Mouse (Mus musculus): ENCODE data around the gene Sfxn3.
"Not testable (repeated sequence)": the region's sequence is repeated elsewhere in the genome, so short reads cannot be mapped to it uniquely, and the experiment has no call there.

Sfxn3 gene

DNA sequence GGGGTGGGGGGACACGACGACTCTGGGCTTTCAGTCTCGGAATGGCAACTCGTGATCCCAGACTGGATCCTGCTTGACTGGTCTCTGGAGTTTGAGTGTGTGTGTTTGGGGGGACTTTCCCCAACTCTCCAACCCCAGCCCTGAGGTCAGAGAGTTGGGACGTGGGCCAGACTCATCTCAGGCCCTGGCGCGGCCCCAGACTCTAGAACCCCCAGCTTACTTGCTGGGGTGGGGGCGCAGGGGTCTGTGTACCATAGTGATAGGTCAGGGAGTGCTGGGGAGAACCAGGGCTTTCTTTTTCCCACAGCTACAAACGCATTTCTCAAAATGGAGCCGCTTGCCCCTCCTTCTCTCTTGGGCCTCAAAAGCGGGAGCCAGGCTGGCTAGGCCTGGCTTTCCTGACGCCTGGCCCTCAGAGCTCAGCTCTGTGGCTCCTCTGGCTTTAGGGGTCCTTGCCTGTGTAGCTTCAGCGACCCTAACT, 28.9 kb upstream of the Sfxn3 start:
- peak; percentile 37 for DNase-seq (ENCODE audit: low spot score)

DNA sequence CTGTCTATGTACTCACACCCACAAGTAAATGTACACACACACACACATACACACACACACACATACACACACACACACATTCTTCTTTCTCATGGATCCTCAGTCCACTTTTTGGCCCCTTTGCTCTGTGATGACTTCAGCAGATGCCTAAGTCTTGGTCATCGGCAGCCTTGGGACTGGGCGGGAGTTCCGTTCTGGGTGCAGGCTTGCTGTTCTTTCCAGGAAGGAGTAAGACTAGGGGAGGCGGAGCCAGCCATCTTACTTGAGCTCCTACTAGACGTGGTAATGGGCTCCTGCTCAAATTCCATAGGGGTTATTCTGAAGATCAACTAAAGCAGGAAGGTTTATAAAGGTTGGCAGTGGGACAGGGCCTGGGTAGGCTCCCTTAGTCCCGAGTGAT, 27.0 kb upstream of the Sfxn3 start:
- DNase-seq (ENCODE audit: low spot score), result peak; percentile 36

DNA sequence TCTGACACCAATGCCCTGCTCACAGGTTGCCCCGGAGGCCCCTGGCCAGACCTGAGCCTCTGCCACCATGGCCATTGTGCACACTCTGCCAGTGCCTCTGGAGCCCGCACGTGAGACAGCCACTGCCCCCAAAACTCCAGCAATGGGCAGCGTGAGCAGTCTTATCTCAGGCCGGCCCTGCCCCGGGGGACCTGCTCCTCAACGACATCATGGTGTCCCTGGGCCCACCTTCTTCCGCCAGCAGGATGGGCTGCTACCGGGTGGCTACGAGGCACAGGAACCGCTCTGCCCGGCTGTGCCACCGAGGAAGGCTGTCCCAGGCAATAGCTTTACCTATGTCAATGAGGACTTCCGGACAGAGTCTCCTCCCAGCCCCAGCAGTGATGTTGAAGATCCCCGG, 25.9 kb upstream of the Sfxn3 start:
- DNase-seq (ENCODE audit: low spot score), result no peak

DNA sequence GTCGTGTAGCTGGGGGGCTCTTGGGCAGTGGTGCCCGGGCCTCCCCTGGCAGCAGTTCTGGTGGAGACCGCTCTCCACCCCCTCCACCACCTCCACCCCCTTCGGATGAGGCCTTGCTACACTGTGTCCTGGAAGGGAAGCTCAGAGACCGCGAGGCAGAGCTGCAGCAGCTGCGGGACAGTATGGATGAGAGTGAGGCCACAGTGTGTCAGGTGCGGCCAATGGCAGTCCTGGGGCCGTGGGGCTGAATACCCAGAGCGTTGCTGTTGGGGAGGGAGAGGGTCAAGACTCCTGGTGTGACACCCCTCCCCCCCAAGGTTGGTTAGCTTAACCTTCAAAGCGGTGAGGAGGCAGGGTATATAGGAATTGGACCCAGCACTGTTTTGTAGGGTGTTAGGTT, 23.3 kb upstream of the Sfxn3 start:
- DNase-seq (ENCODE audit: low spot score), result no peak

DNA sequence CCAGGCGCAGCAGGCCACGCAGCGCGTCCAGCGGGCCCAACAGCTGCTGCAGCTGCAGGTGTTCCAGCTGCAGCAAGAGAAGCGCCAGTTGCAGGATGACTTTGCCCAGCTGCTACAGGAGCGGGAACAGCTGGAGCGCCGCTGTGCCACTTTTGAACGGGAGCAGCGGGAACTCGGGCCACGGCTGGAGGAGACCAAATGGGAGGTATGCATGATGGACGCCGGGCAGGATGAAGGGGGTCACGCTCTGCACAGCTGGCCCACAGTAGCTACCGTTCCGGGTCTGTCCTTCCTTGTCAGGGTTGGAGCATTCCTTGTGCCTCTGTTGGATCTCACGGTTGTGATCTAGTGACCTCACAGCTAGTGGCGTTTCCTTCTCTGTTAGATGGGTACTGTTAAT, 22.5 kb upstream of the Sfxn3 start:
- no peak for DNase-seq (ENCODE audit: low spot score)

DNA sequence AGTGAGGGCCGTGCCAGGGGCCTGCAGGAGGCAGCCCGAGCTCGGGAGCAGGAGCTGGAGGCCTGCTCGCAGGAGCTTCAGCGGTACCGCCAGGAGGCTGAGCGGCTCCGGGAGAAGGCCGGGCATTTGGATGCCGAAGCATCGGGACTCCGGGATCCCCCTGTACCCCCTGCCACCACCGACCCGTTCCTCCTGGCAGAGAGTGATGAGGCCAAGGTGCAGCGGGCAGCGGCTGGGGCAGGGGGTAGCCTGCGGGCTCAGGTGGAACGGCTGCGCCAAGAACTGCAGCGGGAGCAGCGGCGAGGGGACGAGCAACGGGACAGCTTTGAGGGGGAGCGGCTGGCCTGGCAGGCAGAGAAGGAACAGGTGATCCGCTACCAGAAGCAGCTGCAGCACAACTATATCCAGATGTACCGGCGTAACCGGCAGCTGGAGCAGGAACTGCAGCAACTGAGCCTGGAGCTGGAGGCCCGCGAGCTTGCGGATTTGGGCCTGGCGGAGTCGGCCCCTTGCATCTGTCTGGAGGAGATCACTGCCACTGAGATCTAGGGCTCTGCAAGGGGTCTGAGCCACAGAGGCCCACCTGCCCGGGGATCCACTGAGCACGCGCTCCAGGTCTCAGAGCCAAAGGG, 21.2 kb upstream of the Sfxn3 start:
- no peak for DNase-seq (ENCODE audit: low spot score)

DNA sequence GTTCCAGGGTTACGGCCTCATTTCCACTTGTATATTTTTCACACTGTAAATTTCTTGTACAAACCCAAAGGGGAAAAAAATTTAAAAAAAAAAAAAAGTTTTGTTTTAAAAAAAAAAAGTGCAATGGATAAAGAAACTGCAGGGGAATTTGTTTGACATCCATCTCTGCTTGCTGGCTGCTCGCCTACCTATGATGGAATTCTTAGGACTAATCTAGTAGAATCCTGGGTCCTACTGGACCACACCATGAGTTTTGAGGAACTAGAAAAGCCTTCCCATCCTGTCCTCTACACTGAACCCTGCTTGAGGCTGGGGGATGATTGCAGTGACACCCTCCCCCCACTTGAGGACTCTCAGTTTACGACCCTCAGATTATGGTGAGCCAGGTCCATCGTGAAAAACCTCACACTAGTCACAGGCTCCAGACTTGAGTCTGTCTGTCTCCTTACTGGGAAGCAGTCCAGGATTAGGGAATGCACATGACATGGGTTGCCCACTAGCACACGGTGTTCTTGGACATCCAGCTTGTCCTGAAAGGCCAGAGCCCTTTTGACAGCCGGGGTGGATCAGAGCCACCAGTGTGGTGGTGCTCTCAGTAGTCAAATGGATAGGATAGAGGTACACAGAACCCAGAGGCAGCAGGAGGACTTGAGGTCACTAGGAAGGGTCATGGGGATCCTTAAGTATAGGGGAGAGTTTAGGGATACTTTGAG, 20.2 kb upstream of the Sfxn3 start:
- no peak for DNase-seq (ENCODE audit: low spot score)

DNA sequence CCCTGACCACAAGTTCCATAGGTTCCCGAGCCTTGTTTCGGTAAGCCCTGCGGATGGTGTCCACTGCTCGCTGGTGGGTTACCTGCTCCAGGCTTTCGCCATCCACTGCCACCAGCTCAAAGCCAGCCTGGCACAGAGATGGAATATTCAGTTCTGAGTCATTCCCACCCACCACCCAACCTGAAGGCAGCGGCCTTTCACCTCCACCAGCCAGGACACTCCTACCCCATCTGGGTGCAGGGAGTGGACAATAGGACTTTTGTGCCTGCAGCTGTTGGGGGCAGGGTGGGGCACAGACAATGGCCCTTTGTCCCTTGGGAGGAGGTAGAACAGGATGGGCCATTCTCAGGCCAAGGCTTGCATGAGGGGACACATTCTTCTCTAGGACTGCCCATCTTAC, 19.5 kb upstream of the Sfxn3 start:
- DNase-seq (ENCODE audit: low spot score), result no peak

DNA sequence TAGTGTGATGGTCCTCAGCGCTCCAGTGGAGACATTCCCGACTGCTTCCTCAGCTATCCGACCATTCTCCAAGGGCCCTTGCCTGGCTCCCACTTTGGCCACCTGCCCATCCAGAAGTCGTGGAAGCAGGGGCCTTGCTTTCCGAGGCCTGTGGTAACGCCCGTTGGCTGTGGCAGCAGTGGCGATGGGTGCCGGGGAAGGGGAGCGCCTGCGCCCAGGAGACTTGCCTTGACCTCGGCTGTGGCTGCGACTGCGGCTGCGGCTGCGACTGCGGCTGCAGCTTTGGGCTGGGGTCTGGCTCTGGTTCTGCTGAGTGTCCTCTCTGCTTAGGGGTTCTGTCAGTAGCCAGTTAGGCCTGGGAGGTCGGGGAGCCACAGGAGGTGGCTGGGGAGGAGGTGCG, 18.6 kb upstream of the Sfxn3 start:
- DNase-seq (ENCODE audit: low spot score), result no peak

DNA sequence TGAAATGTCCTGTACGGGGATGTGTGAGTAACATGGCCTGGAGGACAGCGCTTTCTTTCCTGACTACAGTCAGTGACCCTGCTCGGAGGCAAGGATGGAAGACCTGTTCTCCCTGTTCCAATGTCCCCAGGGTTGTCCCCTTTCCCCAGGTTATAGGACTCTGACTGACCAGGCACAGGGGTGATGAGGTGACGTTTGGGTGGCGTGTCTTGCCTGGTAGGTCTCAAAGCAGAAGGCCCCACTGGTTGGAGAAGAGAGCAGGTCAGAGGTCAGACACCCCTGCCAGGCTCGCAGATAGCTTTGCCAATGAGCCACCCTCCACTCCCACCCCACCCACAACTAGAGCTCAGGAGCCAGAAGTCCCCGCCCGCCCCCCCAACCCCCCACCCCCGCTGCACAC, 17.7 kb upstream of the Sfxn3 start:
- DNase-seq (ENCODE audit: low spot score), result no peak

DNA sequence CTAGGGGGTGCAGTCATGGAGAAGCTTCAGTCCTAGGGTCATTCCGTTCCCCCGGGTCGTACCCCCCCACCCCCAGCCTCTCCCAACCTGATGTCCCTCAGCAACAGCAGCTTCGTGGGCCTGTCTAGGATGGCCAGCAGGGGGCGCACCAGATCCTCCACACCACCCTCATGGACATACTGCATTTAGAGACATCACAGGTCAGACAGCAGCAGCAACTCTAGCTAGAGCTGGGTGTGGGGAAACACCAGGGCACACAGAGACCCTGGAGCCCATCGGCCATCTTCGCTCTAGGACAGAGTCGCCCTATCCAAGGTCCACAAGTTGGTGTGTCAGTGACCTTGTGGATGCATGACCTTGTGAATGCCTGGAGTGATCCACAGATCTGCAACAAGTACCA, 17.2 kb upstream of the Sfxn3 start:
- DNase-seq (ENCODE audit: low spot score), result peak; percentile 65

DNA sequence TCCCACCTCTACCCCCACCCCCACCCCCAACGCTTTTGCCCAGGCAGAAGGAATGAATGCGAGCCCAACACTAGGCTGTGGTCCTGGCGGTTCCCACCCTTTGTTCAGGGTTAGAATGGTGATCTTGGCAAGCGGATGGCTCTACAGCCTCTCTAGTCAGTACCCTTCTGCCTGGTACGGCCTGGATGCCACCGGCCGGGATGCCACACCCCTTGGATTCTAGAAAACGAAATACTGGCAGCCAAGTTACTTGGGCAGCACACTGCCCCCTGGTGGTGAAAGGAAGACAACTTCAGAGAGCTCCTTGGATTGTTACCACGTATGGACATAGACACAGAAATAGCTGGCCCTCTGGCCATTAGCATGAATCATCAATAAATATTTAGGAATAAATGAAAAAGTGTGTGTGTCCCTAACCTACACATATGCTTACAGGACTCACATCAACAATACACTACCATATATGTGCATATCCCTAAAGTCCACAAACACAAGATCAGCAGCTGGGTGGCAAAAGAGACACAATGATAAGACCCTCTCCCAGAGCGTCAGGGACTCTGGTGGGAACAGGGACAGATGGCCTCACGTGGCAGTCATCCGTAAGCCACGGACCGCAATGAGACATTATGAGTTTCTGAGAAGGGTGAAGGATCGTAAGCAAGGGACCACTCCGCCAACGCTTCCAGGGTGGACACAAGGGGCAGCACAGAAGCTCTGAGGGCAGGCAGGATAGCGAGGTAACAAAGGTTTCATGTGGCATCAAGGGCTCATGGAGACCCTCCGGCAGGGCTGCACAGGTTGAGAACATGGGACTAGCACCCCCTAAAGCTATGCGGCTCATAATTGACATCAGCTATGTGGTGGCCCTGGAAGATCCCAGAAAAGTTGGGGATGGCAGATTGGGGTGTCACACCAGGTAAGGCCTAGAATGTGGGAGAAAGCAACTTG, 16.3 kb upstream of the Sfxn3 start:
- DNase-seq (ENCODE audit: low spot score), result peak; percentile 74

DNA sequence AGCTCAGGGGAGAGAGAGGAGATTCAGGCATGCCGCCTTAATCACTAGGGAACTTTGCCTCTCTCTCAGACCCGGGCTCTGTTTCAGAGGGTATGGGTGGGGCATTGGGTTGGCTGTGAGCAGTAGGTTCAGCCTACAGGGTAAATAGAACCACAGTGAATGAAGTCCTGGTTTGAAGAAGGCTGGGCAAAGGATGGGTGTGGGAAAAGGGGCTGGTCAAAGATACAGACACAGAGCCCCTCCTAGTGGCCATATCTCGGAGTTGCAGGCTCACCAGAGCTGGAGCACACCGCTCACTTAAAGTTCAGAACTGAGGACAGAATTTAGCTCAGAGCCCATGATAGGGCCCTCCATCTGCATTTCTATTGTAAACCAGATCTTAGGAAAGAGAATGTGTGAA, 15.5 kb upstream of the Sfxn3 start:
- peak; percentile 67 for DNase-seq (ENCODE audit: low spot score)

DNA sequence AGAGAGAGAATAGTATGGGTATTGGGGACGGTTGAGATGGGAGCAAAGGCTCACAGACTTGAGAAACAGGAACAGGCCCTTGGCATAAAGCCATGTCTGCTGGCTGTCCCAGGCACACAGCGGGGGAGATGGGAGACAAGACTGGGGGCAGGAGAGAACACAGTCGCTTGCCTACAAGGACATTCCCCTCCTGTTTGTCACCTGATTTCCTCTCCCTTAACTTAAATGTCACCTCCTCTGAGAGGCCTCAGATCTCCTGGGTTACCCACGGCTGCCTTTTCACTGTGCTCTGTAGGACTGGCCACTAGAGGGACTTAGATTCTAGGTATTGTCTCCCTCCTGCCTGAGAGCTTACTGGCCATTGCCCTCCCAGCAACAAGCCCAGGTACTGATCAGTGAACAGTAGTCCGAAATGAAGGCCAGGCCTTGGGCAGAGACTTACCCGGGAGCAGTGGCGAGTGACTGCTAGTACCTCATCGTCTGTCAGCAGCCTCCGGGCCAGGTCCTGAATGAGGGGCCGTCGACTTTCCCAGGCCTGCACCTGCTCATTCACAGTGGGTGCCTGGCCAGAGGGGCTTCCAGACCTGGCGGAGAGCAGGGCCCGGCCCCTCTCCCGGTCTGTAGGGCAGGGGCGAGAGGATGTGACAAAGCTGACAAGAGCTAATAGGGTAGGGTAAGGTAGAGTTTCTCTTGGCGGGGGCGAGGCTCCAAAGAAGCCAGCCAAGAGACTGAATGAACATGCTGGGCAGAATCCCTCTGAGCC, 14.6 kb upstream of the Sfxn3 start:
- DNase-seq (ENCODE audit: low spot score), result no peak

DNA sequence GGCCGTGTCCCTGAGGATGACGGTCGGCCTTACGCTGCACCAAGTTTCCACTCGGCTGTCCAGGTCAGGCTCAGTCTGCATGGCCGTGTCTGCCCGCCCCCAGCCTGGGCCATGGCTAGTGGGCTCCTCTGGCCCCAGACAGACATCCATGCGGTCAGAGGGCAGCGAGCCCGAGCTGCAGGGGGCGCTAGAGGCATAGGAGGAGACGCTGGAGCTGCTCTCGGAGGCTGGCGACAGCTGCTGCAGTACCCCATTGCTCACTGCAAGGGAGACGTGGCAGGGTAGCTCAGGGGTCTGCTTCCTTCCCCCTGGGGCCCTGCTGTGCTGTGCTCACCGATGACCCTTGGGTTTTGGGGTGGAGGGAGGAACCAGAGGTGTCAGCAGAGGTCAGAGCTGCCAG, 10.4 kb upstream of the Sfxn3 start:
- peak; percentile 63 for DNase-seq (ENCODE audit: low spot score)

DNA sequence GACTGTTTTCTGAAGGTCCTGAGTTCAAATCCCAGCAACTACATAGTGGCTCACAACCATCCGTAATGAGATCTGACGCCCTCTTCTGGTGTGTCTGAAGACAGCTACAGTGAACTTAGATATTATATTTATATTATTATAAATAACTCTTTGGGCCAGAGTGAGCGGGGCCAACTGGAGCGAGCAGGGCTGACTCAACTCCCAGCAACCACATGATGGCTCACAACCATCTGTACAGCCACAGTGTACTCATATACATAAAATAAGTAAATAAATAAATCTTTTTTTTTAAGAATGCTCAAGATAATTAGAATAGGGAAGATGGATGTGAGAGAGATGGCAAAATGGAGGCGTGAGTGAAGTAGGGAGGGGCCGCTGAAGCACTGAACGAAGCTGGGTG, 9.1 kb upstream of the Sfxn3 start:
- not testable (repeated sequence) for DNase-seq (ENCODE audit: low spot score)

DNA sequence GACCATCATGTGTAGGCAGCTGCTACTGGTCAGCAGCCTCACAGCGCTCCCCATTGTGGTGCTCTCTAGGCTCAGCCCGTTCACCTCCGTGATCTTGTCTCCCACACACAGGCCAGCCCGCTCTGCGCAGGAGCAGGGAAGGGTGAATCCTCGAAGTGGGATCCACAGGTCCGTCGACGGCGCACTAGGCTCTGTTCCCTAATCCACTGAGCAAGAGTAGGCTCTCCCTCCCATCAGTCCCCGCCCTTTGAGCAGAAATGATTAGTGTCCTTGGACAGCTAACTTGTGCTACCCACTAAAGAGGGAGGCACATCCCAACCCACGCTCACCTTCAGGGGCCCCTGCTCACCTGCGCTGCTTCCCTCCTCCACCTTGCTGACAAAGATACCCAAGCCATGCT, 7.1 kb upstream of the Sfxn3 start:
- DNase-seq (ENCODE audit: low spot score), result no peak

DNA sequence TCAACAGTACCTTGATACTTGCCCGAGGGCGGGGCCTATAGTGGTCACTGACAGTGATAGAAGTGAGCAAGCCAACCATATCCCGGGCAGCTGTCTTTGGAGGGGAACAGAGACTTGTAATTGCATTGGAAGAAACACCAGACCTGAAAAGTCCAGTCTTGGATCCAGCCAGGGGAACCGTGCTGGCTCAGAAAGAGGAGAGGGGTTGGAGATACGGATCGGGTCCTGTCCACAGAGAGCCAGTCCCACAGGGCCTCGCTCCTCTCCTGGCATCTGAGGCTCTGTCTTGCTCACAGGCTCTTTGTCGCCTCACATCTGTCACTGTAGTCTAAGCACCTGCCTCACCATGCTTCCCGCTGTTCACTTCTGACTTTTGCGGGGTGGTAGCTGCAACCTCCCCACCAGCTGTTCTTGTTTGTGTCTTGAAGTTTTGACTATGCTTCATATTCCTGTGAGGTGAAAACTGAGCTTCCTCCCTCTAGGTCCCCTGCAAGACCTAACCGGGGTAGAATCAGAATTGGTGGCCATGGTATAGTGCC, 2.8 kb upstream of the Sfxn3 start:
- DNase-seq (ENCODE audit: low spot score), result no peak

DNA sequence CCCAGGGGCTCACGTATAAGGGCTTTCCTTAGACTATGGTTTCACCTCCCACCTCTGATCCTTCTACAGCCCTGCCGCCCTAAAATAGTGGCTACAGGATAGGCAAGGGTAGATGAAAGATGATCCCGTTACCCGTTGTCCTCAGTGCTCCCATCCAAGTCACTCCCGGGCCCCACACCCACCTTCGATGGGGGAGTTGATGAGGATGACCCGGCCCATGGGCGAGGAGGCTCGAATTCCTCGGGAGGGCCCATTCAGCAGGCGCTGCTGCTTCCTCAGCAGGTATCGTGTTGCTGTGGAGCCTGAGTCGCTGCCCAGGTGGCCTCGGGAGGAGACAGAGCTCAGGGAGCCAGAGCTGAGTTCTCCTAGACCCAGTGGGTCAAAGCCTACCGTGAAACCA, 2.1 kb upstream of the Sfxn3 start:
- DNase-seq (ENCODE audit: low spot score), result no peak

DNA sequence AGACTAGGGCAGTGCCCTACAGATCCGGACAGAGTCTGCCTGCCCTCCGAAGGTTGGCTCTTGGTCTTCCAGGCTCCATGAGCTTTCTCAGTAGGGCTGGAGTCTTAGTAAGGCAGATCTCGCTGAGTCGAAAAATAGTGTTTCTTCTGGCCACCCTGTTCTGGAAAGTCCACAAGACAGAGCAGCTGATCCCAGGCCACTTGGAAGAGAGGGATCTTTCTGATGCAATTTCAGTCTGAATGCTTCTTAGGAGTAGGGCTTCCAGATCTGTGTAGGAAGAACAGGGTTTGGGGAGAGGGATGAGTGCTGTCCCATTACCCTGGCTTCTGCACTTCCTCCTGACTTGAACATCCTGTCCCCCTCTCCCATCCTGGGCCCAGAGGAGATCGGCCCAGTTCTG, 1.7 kb upstream of the Sfxn3 start, which contains the start of gene Pdzd7:
Gene Pdzd7 (minus strand): TSS at position 67 of the 400 bp plus-strand sequence.
- no peak for DNase-seq (ENCODE audit: low spot score)

DNA sequence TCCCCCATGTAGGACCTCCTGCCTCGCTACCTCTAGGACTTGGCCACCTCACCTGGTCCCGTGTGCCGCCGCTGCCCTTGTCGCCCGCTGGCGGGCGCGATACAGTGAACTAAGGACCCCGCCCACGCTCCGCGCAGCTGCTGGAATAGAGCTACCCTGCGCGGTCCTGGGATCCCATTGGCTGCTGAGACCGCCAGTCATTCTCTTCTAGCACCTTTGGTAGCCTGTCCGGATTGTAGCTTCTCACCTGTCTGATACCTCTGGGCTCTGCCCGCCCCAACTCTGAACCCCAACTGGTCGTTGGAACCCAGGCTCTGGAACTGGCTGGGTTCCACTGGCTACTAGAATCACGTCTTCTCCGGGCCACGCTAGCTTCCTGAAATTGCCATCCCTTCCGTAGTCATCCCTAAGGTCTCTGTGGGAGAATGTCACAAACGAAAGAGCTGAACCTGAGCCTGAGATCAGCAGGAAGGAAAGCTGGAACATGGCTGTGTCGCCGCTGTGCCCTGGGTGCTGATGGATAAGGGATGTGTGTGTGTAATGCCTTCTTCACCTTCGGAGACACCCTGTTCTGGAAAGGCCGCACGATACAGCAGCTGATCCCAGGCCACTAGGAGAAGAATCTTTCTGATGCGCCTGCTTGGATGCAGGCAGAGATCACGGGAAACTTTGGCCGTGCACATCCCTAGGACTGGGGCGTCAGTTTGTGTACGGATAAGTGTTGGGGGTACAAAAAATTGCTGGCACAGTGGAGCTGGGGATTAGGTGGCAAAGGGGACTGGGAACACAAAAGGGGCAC, 581 bp upstream of the Sfxn3 start:
- peak; percentile 80 for DNase-seq (ENCODE audit: low spot score)
